Mouse (Mus musculus): ENCODE measurements around the gene Myh14.

DNA sequence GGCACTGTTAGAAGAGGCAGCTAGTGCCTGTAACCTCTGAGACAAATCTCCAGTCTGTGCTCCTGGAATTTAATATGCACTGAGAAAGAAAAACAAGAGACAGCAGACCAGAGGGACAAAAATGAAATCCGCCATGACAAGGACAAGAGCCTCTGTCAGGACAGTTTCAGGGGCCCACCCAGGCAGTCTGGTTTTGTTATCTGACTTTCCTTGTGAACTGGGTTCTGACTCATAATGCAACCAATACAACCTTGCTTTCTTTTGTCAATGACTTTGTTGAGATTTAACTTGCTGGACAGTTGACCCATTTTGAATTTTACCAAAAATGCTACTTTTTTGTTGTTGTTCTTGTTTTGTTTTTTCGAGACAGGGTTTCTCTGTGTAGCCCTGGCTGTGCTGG, 113.0 kb downstream of the Myh14 start:
- TF ChIP-seq CTCF (IDR thresholded peaks at IDR 0.05; ENCODE audit: borderline replicate concordance, insufficient read depth, low read depth, low read length), result no peak
- no peak for TF ChIP-seq POLR2A (IDR thresholded peaks at IDR 0.05; ENCODE audit: borderline replicate concordance, insufficient read depth, low read length)
